Mouse (Mus musculus) ES-E14 (cell line): ENCODE results near the gene Prickle1.

Source experiments
- CHD2 ChIP-seq: IDR thresholded peaks from 2 replicates; pipeline ENCODE4 v1.6.1; 2014; ENCODE audit warnings: mild to moderate bottlenecking, low read depth, low read length, inconsistent platforms
- HCFC1 ChIP-seq: IDR thresholded peaks from 2 replicates; pipeline ENCODE4 v1.6.1; 2012; ENCODE audit warnings: low read length, inconsistent platforms, borderline replicate concordance; ENCODE audit not compliant: insufficient read depth
- MAFK ChIP-seq: IDR thresholded peaks from 2 replicates; pipeline ENCODE4 v1.6.1; 2014; ENCODE audit warnings: mild to moderate bottlenecking, low read depth, low read length, inconsistent platforms; ENCODE audit not compliant: insufficient read depth
- ZC3H11A ChIP-seq: IDR thresholded peaks from 2 replicates; pipeline ENCODE4 v1.6.1; 2012; ENCODE audit warnings: low read depth, mild to moderate bottlenecking, inconsistent platforms, low read length, borderline replicate concordance
- ZNF384 ChIP-seq: IDR thresholded peaks from 2 replicates; pipeline ENCODE4 v1.6.1; 2012; ENCODE audit warnings: low read depth, low read length, inconsistent platforms

DNA sequence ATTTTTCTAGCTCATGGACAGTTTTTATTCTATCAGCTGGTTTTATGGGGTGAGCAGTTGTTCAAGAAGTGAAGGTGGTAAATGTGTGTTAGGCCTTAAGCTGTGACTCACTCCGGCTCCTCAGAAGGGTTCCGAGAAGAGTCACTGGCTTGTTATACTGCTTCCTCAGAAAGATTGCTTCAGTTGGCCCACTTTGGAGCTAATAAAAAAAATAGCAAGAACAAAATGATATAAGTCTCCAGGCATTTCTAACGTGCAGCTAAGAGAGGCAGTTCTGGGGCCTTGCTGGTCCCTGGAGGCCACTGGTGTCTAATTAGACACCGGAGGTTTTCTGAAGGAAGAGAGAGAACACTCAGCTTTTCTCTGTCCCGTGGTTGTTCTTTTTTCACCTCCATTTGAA is 38.8 kb upstream of the Prickle1 start:
- TF ChIP-seq CHD2 (no peak), ZC3H11A (no peak), HCFC1 (no peak), ZNF384 (no peak), MAFK (no peak)
